Mouse (Mus musculus) liver, embryonic 14.5 days (tissue): ENCODE data around the gene Nfe2l1. TPM values are rescaled to one million over a fixed set of nuclear protein-coding genes. Genes with fewer than 3 reads are reported as not detected.

ENCODE experiments used
- ATAC-seq: fragments of 200-750 bp; cut with Nextera tagmentation; 2 replicates; pipeline ENCODE4 v1.8.0; 2017; ENCODE audit warnings: moderate number of reproducible peaks, mild to moderate bottlenecking, moderate library complexity; ENCODE audit not compliant: insufficient read depth
- DNase-seq, 3 experiments: peaks; one replicate each; pipeline ENCODE4 v3.0.0-alpha.2; 2012 to 2013; ENCODE audit warnings: low read depth in 3 of 3, low spot score in 3 of 3
- H3K27ac ChIP-seq: fragments of 300-500 bp; sonication (generic); 2 replicates; pipeline ENCODE4 v1.5.1; 2014; ENCODE audit warnings: moderate library complexity, mild to moderate bottlenecking, control low read depth, inconsistent platforms
- H3K27me3 ChIP-seq: fragments of 300-500 bp; sonication (generic); 2 replicates; pipeline ENCODE4 v1.6.1; 2014; ENCODE audit warnings: mild to moderate bottlenecking, low read length, moderate library complexity; ENCODE audit not compliant: control insufficient read depth, insufficient read depth
- H3K36me3 ChIP-seq: fragments of 300-500 bp; sonication (generic); replicated peaks from 2 replicates; pipeline ENCODE4 v1.6.1; 2014; ENCODE audit warnings: low read depth; ENCODE audit not compliant: control insufficient read depth, insufficient read depth
- H3K4me1 ChIP-seq, 2 experiments: fragments of 200-500 bp in 1 of 2; fragments of 300-500 bp in 1 of 2; sonication (generic) in 1 of 2; replicated peaks; 2 replicates each; pipeline ENCODE4 v1.6.1; 2012 to 2014; ENCODE audit warnings: antibody characterized with exemption in 1 of 2, inconsistent platforms in 1 of 2, low read length in 1 of 2; ENCODE audit not compliant: control insufficient read depth in 2 of 2, insufficient read depth in 2 of 2
- H3K4me2 ChIP-seq: fragments of 300-500 bp; sonication (generic); 2 replicates; pipeline ENCODE4 v1.6.1; 2014; ENCODE audit warnings: low read depth, mild to moderate bottlenecking, control low read depth, moderate library complexity
- H3K4me3 ChIP-seq, 2 experiments: fragments of 200-500 bp in 1 of 2; fragments of 300-500 bp in 1 of 2; sonication (generic) in 1 of 2; 2 replicates each; pipeline ENCODE4 v1.5.1; 2012 to 2014; ENCODE audit warnings: low read depth in 2 of 2, low read length in 2 of 2, mild to moderate bottlenecking in 2 of 2, control low read depth in 1 of 2, inconsistent platforms in 1 of 2, moderate library complexity in 1 of 2; ENCODE audit not compliant: insufficient read depth in 1 of 2
- H3K9ac ChIP-seq: fragments of 300-500 bp; sonication (generic); replicated peaks from 2 replicates; pipeline ENCODE4 v1.6.1; 2014; ENCODE audit warnings: mild to moderate bottlenecking, control low read depth, moderate library complexity
- H3K9me3 ChIP-seq: fragments of 300-500 bp; sonication (generic); 2 replicates; pipeline ENCODE4 v1.6.1; 2016; ENCODE audit warnings: low read length, mixed read lengths; ENCODE audit not compliant: control insufficient read depth
- CTCF ChIP-seq: IDR thresholded peaks from 2 replicates; pipeline ENCODE4 v1.5.1; 2016; ENCODE audit warnings: antibody characterized with exemption, low read depth, control low read depth
- EP300 ChIP-seq: IDR thresholded peaks from 2 replicates; pipeline ENCODE4 v1.6.1; 2016; ENCODE audit warnings: antibody characterized with exemption, low read depth
- whole genome bisulfite sequencing: fragments of 180-500 bp; shearing (Covaris S2); extraction: QIAGEN DNeasy Blood & Tissue Kit; methylation state at CpG from one replicate; pipeline ENCODE4 v1.1.7; 2014; ENCODE audit not compliant: insufficient replicate concordance; 5-methylcytosine and 5-hydroxymethylcytosine counted together
- microRNA counts: library from miRNA; unstranded; fragments of <30 nt; microRNA quantifications from one replicate; lab custom pipeline; 2016
- microRNA-seq: library from miRNA; unstranded; fragments of <30 nt; microRNA quantifications from one replicate; pipeline ENCODE4, GENCODE M21; 2016
- polyA plus RNA-seq, 2 experiments: library from polyadenylated mRNA; depleted of rRNA in 1 of 2; stranded (reverse) in 1 of 2; unstranded in 1 of 2; fragments of >200 nt; fragmentation: Nextera tagmentation in 1 of 2; extraction: Ambion mirVana in 1 of 2; gene quantifications; 2 replicates each; pipeline versions ENCODE4 v1.2.1 to v1.2.3; 2012 to 2014

The Nfe2l1 gene
- polyA plus RNA-seq, 2 experiments, result 9.6 to 15.2 TPM

- H3K27ac ChIP-seq, result no peak overlapping the region
- 82% methylated on average over 9 of the region's 9 CpGs for WGBS
- no peak for TF ChIP-seq CTCF
- TF ChIP-seq EP300, result no peak
- H3K27me3 ChIP-seq, result no peaks in the 10 kb centered on the region
- H3K9me3 ChIP-seq, result no peaks in the 10 kb centered on the region
- peaks cover 14% of the 10 kb centered on the region; the same call in 1 of the 2 replicates for H3K36me3 ChIP-seq
- H3K4me2 ChIP-seq, result no peak overlapping the region
- H3K4me1 ChIP-seq, result peaks cover 3 to 8% of the 10 kb centered on the region in 2 experiments
- no peak for DNase-seq
- ATAC-seq, result no peak
- no peak overlapping the region for H3K9ac ChIP-seq
- no peak overlapping the region for H3K4me3 ChIP-seq
Measured at GRCm38 (mm10) chr11:96772413-96772812, 57.4 kb downstream of the Nfe2l1 start.

GRCm38 (mm10) chr11:96771274-96771975, 58.3 kb downstream of the Nfe2l1 start:
- Histone ChIP-seq H3K27me3 (no peaks in the 10 kb centered on the region), H3K36me3 (peaks cover 14% of the 10 kb centered on the region; the same call in 1 of the 2 replicates), H3K4me1 (peaks cover 0 to 3% of the 10 kb centered on the region in 2 experiments; a peak in 3 of 4 replicates), H3K27ac (no peak overlapping the region), H3K9me3 (no peaks in the 10 kb centered on the region), H3K4me2 (no peak overlapping the region), H3K4me3 (no peak overlapping the region), H3K9ac (no peak overlapping the region)
- TF ChIP-seq EP300, result no peak
- no peak for TF ChIP-seq CTCF
- 86% methylated on average over 9 of the region's 9 CpGs for WGBS
- no peak for DNase-seq
- ATAC-seq, result no peak

DNA sequence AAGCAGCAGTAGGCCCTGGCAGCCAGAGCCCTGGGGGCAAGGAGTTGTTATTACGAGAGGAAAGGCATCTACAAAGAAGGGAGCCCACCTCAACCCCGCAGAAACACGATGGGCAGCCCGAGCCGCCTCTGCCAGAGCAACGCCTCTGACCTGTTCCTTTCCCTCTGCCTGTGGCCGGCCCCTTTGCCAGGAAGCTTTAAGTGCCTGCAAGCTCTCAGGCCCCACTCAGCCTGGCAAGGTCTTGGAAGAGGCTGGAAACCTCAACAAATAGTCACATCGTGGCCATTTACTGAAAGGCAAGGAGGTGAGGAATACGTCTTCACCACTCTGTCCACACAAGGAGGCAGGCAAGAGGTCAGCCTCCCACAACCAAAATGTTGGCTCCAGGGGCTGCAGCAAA, 61.5 kb downstream of the Nfe2l1 start:
- Histone ChIP-seq H3K27me3 (no peaks in the 10 kb centered on the region), H3K36me3 (peaks cover 14% of the 10 kb centered on the region; the same call in 1 of the 2 replicates), H3K27ac (no peak overlapping the region), H3K4me3 (no peak overlapping the region), H3K9ac (no peak overlapping the region), H3K9me3 (no peaks in the 10 kb centered on the region), H3K4me1 (0 out of 4 replicates have a peak, but pooled peaks cover 0 to 3% of the 10 kb centered on the region in 2 experiments), H3K4me2 (no peak overlapping the region)
- DNase-seq (no peak), ATAC-seq (no peak)
- 60% methylated on average over 9 of the region's 9 CpGs for WGBS
- no peak for TF ChIP-seq CTCF
- TF ChIP-seq EP300, result no peak

MicroRNAs encoded within 50 kb of the gene (microRNA counts, 519-probe panel; counts per million panel counts)
- 6,710 counts per million, percentile 61 among the panel's probes with 10 or more counts for microRNA mmu-miR-152 (lab: Ali Mortazavi, UCI)

Small RNA genes lying within 50 kb of the gene (microRNA-seq; reads per million reads assigned to microRNA genes)
- 191 reads per million, percentile 55 among the genes with 10 or more reads in this experiment for gene Mir152

Other genes starting within 250 kb of the Nfe2l1 start
- 7.4 and 10.1 TPM in 2 replicates for gene Snx11, start 52.4 kb downstream of the Nfe2l1 start, polyA plus RNA-seq (2012; rRNA removed)
- gene Snx11, start 52.4 kb downstream of the Nfe2l1 start, polyA plus RNA-seq (2014; fragmentation: Nextera tagmentation; extraction: Ambion mirVana), result 4.2 and 4.9 TPM in 2 replicates
- gene Cbx1, start 40.8 kb downstream of the Nfe2l1 start, polyA plus RNA-seq (2012; rRNA removed), result 9.9 and 23.5 TPM in 2 replicates
- gene Cbx1, start 40.8 kb downstream of the Nfe2l1 start, polyA plus RNA-seq (2014; fragmentation: Nextera tagmentation; extraction: Ambion mirVana), result 25.0 and 26.0 TPM in 2 replicates
- gene Copz2, start 19.9 kb upstream of the Nfe2l1 start, polyA plus RNA-seq (2012; rRNA removed), result 7.9 and 8.7 TPM in 2 replicates
- 18.6 and 18.8 TPM in 2 replicates for gene Copz2, start 19.9 kb upstream of the Nfe2l1 start, polyA plus RNA-seq (2014; fragmentation: Nextera tagmentation; extraction: Ambion mirVana)
- gene Cdk5rap3, start 86.5 kb upstream of the Nfe2l1 start, polyA plus RNA-seq (2012; rRNA removed), result 14.2 and 20.1 TPM in 2 replicates
- 34.1 and 36.4 TPM in 2 replicates for gene Cdk5rap3, start 86.5 kb upstream of the Nfe2l1 start, polyA plus RNA-seq (2014; fragmentation: Nextera tagmentation; extraction: Ambion mirVana)
- 2.8 and 3.3 TPM in 2 replicates for gene Prr15l, start 98.1 kb upstream of the Nfe2l1 start, polyA plus RNA-seq (2012; rRNA removed)
- 4.9 and 8.5 TPM in 2 replicates for gene Prr15l, start 98.1 kb upstream of the Nfe2l1 start, polyA plus RNA-seq (2014; fragmentation: Nextera tagmentation; extraction: Ambion mirVana)
- gene Pnpo, start 114.0 kb upstream of the Nfe2l1 start, polyA plus RNA-seq (2012; rRNA removed), result 315 and 355 TPM in 2 replicates
- 564 and 592 TPM in 2 replicates for gene Pnpo, start 114.0 kb upstream of the Nfe2l1 start, polyA plus RNA-seq (2014; fragmentation: Nextera tagmentation; extraction: Ambion mirVana)
- gene Sp2, start 153.0 kb upstream of the Nfe2l1 start, polyA plus RNA-seq (2012; rRNA removed), result 7.7 and 8.0 TPM in 2 replicates
- 13.7 and 17.1 TPM in 2 replicates for gene Sp2, start 153.0 kb upstream of the Nfe2l1 start, polyA plus RNA-seq (2014; fragmentation: Nextera tagmentation; extraction: Ambion mirVana)
- gene Sp6, start 183.4 kb upstream of the Nfe2l1 start, polyA plus RNA-seq (2012; rRNA removed), result 0.02 and 0.06 TPM in 2 replicates
- gene Sp6, start 183.4 kb upstream of the Nfe2l1 start, polyA plus RNA-seq (2014; fragmentation: Nextera tagmentation; extraction: Ambion mirVana), result not detected in 2 replicates
- gene Scrn2, start 200.0 kb upstream of the Nfe2l1 start, polyA plus RNA-seq (2012; rRNA removed), result 5.7 and 5.9 TPM in 2 replicates
- 5.8 and 6.3 TPM in 2 replicates for gene Scrn2, start 200.0 kb upstream of the Nfe2l1 start, polyA plus RNA-seq (2014; fragmentation: Nextera tagmentation; extraction: Ambion mirVana)
- gene Lrrc46, start 211.4 kb upstream of the Nfe2l1 start, polyA plus RNA-seq (2012; rRNA removed), result 0.20 and 0.29 TPM in 2 replicates
- 0.28 and 0.38 TPM in 2 replicates for gene Lrrc46, start 211.4 kb upstream of the Nfe2l1 start, polyA plus RNA-seq (2014; fragmentation: Nextera tagmentation; extraction: Ambion mirVana)
- 29.1 and 30.3 TPM in 2 replicates for gene Mrpl10, start 211.6 kb upstream of the Nfe2l1 start, polyA plus RNA-seq (2012; rRNA removed)
- gene Mrpl10, start 211.6 kb upstream of the Nfe2l1 start, polyA plus RNA-seq (2014; fragmentation: Nextera tagmentation; extraction: Ambion mirVana), result 34.9 and 36.2 TPM in 2 replicates
- 2.0 and 2.5 TPM in 2 replicates for gene Osbpl7, start 220.7 kb upstream of the Nfe2l1 start, polyA plus RNA-seq (2012; rRNA removed)
- 1.2 and 1.7 TPM in 2 replicates for gene Osbpl7, start 220.7 kb upstream of the Nfe2l1 start, polyA plus RNA-seq (2014; fragmentation: Nextera tagmentation; extraction: Ambion mirVana)